Mouse (Mus musculus): Measurements from ENCODE around the gene Vwa8. TPM values are rescaled to one million over a fixed set of nuclear protein-coding genes. Genes with fewer than 3 reads are reported as not detected.
A peak's percentile ranks its signal among the peaks of the same experiment; 100 is the strongest.

The Vwa8 gene
- polyA plus RNA-seq, 1 experiment from 2014 or later, result 13.3 TPM

DNA sequence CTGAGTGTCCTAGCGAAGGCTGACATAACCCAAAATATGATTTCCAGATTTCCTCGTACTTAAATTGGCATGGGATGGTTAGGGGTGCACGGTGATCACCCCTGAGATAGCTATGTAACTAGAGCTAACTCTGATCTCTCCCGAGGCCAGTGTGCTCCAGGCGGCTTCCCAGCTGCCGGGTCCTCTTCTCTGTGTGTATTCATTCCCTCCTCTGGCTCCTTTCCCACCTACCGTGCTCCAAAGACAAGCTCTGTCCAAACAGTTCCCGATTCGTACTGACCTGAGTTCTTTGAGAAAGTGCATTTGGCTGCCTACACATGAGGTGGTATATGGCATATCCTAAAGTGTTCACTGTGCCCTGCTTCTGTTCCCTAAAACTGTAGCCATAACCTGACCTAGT is 313.8 kb downstream of the Vwa8 start:
- Histone ChIP-seq H3K9ac (ENCODE audit: low read length) (no peak overlapping the region), H3K4me3 (ENCODE audit: low read depth, low read length) (no peak overlapping the region), H3K36me3 (ENCODE audit: control insufficient read depth, insufficient read depth, low read length) (no peaks in the 10 kb centered on the region), H3K27ac (ENCODE audit: low read depth) (no peak overlapping the region), H3K9me3 (ENCODE audit: control insufficient read depth, low read length) (no peaks in the 10 kb centered on the region), H3K4me2 (ENCODE audit: low read length) (no peak overlapping the region), H3K4me1 (replicated peaks; ENCODE audit: control insufficient read depth, insufficient read depth, low read length) (peaks cover 5% of the 10 kb centered on the region; the same call in 1 of the 2 replicates), H3K27me3 (replicated peaks; ENCODE audit: control insufficient read depth, insufficient read depth, low read length) (no peaks in the 10 kb centered on the region)
- ATAC-seq (replicated peaks; ENCODE audit: low FRiP score, low TSS enrichment, low read depth) (no peak), DNase-seq (ENCODE audit: low spot score) (no peak)
- 54% methylated on average over 9 of the region's 9 CpGs for WGBS

DNA sequence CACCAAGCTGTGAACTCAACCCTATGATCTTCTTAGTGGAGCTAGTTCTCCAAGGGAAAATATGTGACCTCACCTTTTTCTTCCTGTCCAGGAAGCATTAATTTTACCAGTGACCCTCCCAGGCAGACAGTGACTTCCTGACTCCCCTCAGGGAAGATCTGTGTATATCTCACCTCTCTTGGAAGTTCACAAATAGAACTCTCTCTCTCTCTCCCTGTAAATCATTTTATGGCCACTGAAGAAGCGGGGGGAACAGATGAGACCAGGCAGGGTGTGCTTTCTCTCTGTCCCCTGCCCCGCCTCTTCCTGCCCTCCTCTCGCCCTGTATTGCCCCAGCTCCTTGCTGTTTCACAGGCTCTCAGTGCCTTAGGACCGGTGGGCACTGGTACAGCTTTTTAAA is 315.5 kb downstream of the Vwa8 start:
- no peak overlapping the region for H3K9ac ChIP-seq (ENCODE audit: low read length)
- no peak overlapping the region for H3K4me2 ChIP-seq (ENCODE audit: low read length)
- ATAC-seq (replicated peaks; ENCODE audit: low FRiP score, low TSS enrichment, low read depth) (no peak), DNase-seq (ENCODE audit: low spot score) (no peak)
- no peak overlapping the region for H3K4me3 ChIP-seq (ENCODE audit: low read depth, low read length)
- H3K27me3 ChIP-seq (replicated peaks; ENCODE audit: control insufficient read depth, insufficient read depth, low read length), result no peaks in the 10 kb centered on the region
- no peaks in the 10 kb centered on the region for H3K36me3 ChIP-seq (ENCODE audit: control insufficient read depth, insufficient read depth, low read length)
- H3K4me1 ChIP-seq (replicated peaks; ENCODE audit: control insufficient read depth, insufficient read depth, low read length), result no peaks in the 10 kb centered on the region
- no peak overlapping the region for H3K27ac ChIP-seq (ENCODE audit: low read depth)
- 51% methylated on average over 4 of the region's 4 CpGs for WGBS
- H3K9me3 ChIP-seq (ENCODE audit: control insufficient read depth, low read length), result no peaks in the 10 kb centered on the region

DNA sequence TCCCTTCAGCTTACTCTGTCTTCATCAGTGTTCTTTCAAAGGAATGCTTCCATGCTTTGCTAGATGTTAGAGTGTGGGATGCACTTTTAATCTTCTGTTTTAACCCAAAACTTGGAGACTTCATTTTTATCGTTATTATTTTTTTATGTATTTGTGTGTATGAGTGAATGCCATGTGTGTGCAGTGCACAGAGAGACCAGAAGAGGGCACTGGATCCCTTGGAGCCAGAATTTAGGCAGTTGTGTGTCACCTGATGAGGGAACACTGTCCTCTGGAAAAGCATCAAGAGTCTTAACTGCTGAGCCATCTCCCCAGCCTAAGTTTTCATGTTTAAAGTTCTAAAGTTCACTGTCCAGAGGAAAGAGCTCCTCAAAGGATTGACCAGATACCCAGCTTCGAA is 316.1 kb downstream of the Vwa8 start:
- Histone ChIP-seq H3K36me3 (ENCODE audit: control insufficient read depth, insufficient read depth, low read length) (no peaks in the 10 kb centered on the region), H3K27ac (ENCODE audit: low read depth) (no peak overlapping the region), H3K27me3 (replicated peaks; ENCODE audit: control insufficient read depth, insufficient read depth, low read length) (no peaks in the 10 kb centered on the region), H3K4me3 (ENCODE audit: low read depth, low read length) (no peak overlapping the region), H3K4me2 (ENCODE audit: low read length) (no peak overlapping the region), H3K9ac (ENCODE audit: low read length) (no peak overlapping the region), H3K9me3 (ENCODE audit: control insufficient read depth, low read length) (no peaks in the 10 kb centered on the region), H3K4me1 (replicated peaks; ENCODE audit: control insufficient read depth, insufficient read depth, low read length) (no peaks in the 10 kb centered on the region)
- ATAC-seq (replicated peaks; ENCODE audit: low FRiP score, low TSS enrichment, low read depth), result no peak
- no peak for DNase-seq (ENCODE audit: low spot score)
- 94% methylated on average over 2 of the region's 2 CpGs for WGBS

DNA sequence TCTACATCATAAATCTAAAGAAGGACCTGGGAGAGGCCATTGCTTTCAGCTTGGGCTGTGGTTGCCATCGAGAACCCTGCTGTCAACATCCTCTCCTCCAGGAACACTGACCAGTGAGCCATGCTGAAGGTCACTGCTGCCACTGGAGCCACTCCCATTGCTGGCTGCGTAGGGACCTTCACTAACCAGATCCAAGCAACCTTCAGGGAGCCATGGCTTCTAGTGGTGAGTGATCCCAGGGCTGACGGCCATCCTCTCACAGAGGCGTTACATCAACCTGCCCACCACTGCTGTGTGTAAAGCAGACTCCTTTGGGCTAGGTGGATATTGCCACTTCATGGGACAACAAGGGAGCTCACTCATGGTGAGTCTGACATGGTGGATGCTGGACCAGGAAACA is 325.7 kb downstream of the Vwa8 start:
- 94% methylated on average over 4 of the region's 4 CpGs for WGBS
- H3K4me3 ChIP-seq (ENCODE audit: low read depth, low read length), result no peak overlapping the region
- no peak overlapping the region for H3K4me2 ChIP-seq (ENCODE audit: low read length)
- peaks cover 3% of the 10 kb centered on the region; the same call in 1 of the 2 replicates for H3K9me3 ChIP-seq (ENCODE audit: control insufficient read depth, low read length)
- no peaks in the 10 kb centered on the region for H3K27me3 ChIP-seq (replicated peaks; ENCODE audit: control insufficient read depth, insufficient read depth, low read length)
- H3K36me3 ChIP-seq (ENCODE audit: control insufficient read depth, insufficient read depth, low read length), result no peaks in the 10 kb centered on the region
- no peak overlapping the region for H3K9ac ChIP-seq (ENCODE audit: low read length)
- ATAC-seq (replicated peaks; ENCODE audit: low FRiP score, low TSS enrichment, low read depth) (no peak), DNase-seq (ENCODE audit: low spot score) (no peak)
- H3K4me1 ChIP-seq (replicated peaks; ENCODE audit: control insufficient read depth, insufficient read depth, low read length), result peaks cover under 1% of the 10 kb centered on the region; the same call in 1 of the 2 replicates
- no peak overlapping the region for H3K27ac ChIP-seq (ENCODE audit: low read depth)

DNA sequence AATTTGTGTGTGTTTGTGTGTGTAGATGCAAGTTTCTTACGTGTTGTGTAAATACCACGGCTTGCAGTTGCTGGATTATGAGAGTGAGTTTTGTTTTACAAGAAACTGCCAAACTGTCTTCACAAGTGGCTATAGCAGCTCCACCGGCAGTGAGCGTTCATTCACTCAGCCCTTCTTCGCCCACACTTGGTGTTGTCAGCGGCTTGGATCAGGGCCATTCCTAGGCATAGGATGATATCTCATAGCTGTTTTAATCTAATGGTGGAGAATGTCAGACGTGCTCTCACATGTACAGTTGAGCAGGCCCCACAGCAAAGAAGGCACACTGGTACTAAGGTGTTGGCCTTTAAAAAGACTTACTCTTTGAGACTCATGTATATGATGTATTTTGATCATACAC is 328.9 kb downstream of the Vwa8 start:
- Histone ChIP-seq H3K36me3 (ENCODE audit: control insufficient read depth, insufficient read depth, low read length) (no peaks in the 10 kb centered on the region), H3K4me1 (replicated peaks; ENCODE audit: control insufficient read depth, insufficient read depth, low read length) (peaks cover 12% of the 10 kb centered on the region), H3K4me3 (ENCODE audit: low read depth, low read length) (no peak overlapping the region), H3K4me2 (ENCODE audit: low read length) (no peak overlapping the region), H3K9me3 (ENCODE audit: control insufficient read depth, low read length) (peaks cover 3% of the 10 kb centered on the region; the same call in 1 of the 2 replicates), H3K27me3 (replicated peaks; ENCODE audit: control insufficient read depth, insufficient read depth, low read length) (no peaks in the 10 kb centered on the region), H3K9ac (ENCODE audit: low read length) (no peak overlapping the region), H3K27ac (ENCODE audit: low read depth) (no peak overlapping the region)
- no peak for ATAC-seq (replicated peaks; ENCODE audit: low FRiP score, low TSS enrichment, low read depth)
- WGBS, result 84% methylated on average over 7 of the region's 7 CpGs
- DNase-seq (ENCODE audit: low spot score), result no peak

DNA sequence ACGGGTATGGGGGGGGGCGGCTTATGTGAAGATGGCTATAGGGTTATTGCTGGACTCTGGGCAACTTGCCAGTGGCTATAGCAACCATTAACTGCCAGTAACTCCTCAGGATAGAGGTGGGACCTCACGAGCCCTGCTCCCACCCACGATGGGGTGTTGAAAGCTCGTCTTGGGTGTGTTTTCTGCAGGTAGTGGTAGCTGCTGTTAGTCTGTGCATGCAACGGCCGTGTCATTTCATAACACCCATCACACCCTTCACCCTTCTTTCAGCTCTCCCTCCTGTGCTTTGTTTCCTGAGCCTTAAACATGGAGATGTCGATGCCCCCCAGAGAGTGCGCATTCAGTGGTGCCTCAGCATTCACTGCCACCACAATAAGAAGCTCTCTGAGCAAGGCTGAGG is 329.4 kb downstream of the Vwa8 start:
- no peak overlapping the region for H3K4me2 ChIP-seq (ENCODE audit: low read length)
- H3K27me3 ChIP-seq (replicated peaks; ENCODE audit: control insufficient read depth, insufficient read depth, low read length), result no peaks in the 10 kb centered on the region
- no peak overlapping the region for H3K9ac ChIP-seq (ENCODE audit: low read length)
- 87% methylated on average over 9 of the region's 9 CpGs for WGBS
- peaks cover 12% of the 10 kb centered on the region for H3K4me1 ChIP-seq (replicated peaks; ENCODE audit: control insufficient read depth, insufficient read depth, low read length)
- H3K27ac ChIP-seq (ENCODE audit: low read depth), result no peak overlapping the region
- no peak overlapping the region for H3K4me3 ChIP-seq (ENCODE audit: low read depth, low read length)
- DNase-seq (ENCODE audit: low spot score), result no peak
- peaks cover 3% of the 10 kb centered on the region; the same call in 1 of the 2 replicates for H3K9me3 ChIP-seq (ENCODE audit: control insufficient read depth, low read length)
- 0 out of 2 replicates have a peak, but pooled peaks cover 3% of the 10 kb centered on the region for H3K36me3 ChIP-seq (ENCODE audit: control insufficient read depth, insufficient read depth, low read length)
- no peak for ATAC-seq (replicated peaks; ENCODE audit: low FRiP score, low TSS enrichment, low read depth)

DNA sequence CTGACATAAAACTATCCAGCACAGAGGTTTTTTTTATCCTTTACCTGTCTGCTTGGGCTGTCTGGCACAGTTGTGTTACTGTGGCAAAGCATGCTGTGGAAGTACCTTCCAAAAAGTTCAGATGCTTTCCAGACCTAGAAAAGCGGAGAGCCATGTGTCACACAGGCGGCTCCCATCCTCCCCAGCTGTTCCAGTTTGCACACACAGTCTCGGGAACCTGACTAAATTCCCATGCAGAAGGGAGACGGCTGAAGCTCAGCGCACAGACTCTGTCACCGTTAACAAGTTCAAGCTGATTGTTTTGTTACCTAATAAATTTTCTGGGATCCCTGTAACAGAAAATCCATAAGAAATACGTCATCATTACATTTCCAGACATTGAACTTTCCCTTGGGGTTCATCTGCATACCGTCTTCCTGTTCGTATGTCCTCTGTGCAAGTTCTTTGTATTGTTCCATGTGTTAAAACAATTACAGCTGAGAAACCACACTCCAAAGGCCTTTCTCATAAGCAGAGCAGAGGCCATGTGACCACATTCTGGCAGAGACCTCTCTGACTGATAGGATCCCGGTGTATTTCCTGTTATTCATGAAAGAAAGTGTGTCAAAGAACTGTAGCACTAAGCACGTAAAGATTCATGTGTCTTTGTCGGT is 331.4 kb downstream of the Vwa8 start:
- DNase-seq (ENCODE audit: low spot score), result peak; percentile 61
- Histone ChIP-seq H3K4me2 (ENCODE audit: low read length) (no peak overlapping the region), H3K4me3 (ENCODE audit: low read depth, low read length) (no peak overlapping the region), H3K9ac (ENCODE audit: low read length) (no peak overlapping the region), H3K36me3 (ENCODE audit: control insufficient read depth, insufficient read depth, low read length) (0 out of 2 replicates have a peak, but pooled peaks cover 6% of the 10 kb centered on the region), H3K9me3 (ENCODE audit: control insufficient read depth, low read length) (peaks cover 3% of the 10 kb centered on the region; the same call in 1 of the 2 replicates), H3K4me1 (replicated peaks; ENCODE audit: control insufficient read depth, insufficient read depth, low read length) (peaks cover 12% of the 10 kb centered on the region), H3K27ac (ENCODE audit: low read depth) (peak overlapping the region; percentile 64), H3K27me3 (replicated peaks; ENCODE audit: control insufficient read depth, insufficient read depth, low read length) (no peaks in the 10 kb centered on the region)
- 29% methylated on average over 12 of the region's 12 CpGs for WGBS
- peak; percentile 48; the same call in 1 of the 2 replicates for ATAC-seq (replicated peaks; ENCODE audit: low FRiP score, low TSS enrichment, low read depth)

DNA sequence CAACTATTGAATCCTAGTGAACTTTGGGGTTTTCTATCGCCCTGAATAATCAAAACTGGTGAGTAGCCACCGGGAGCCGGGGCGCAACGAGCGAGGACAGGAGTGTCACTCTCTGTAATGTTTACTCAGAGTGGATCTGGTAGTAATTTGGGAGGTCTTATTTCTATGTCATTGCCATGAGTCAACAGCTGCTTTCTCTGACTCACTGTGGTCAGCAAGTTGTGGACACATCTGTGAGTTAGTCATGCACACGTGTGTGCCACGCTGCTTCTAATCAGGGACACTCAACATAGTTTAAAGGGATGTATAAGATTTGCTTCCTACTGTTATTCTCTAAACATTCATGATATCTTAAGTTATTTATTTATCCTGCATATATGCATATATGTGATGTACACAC is 332.9 kb downstream of the Vwa8 start:
- Histone ChIP-seq H3K4me1 (replicated peaks; ENCODE audit: control insufficient read depth, insufficient read depth, low read length) (peaks cover 12% of the 10 kb centered on the region), H3K4me3 (ENCODE audit: low read depth, low read length) (no peak overlapping the region), H3K27me3 (replicated peaks; ENCODE audit: control insufficient read depth, insufficient read depth, low read length) (no peaks in the 10 kb centered on the region), H3K4me2 (ENCODE audit: low read length) (no peak overlapping the region), H3K9ac (ENCODE audit: low read length) (no peak overlapping the region), H3K36me3 (ENCODE audit: control insufficient read depth, insufficient read depth, low read length) (0 out of 2 replicates have a peak, but pooled peaks cover 6% of the 10 kb centered on the region), H3K9me3 (ENCODE audit: control insufficient read depth, low read length) (0 out of 2 replicates have a peak, but pooled peaks cover 4% of the 10 kb centered on the region), H3K27ac (ENCODE audit: low read depth) (no peak overlapping the region)
- 88% methylated on average over 8 of the region's 8 CpGs for WGBS
- DNase-seq (ENCODE audit: low spot score) (no peak), ATAC-seq (replicated peaks; ENCODE audit: low FRiP score, low TSS enrichment, low read depth) (no peak)

DNA sequence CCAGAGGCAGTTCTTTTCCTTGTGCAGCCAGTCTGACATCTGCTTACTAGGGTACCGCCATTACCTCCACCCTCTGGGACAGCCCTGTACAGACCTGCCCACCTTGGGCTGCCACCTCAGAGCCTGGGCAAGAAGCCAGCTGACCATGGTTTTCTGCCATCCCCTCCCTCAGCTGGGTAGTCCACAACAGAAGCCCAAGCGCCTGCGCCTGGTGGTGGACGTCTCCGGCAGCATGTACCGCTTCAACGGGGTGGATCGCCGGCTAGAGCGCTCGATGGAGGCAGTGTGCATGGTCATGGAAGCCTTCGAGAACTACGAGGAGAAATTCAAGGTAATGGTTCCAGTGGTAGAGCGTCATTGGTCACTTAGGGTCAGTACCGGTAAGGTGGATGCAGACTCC is 333.9 kb downstream of the Vwa8 start:
- Histone ChIP-seq H3K4me3 (ENCODE audit: low read depth, low read length) (no peak overlapping the region), H3K4me1 (replicated peaks; ENCODE audit: control insufficient read depth, insufficient read depth, low read length) (peaks cover 12% of the 10 kb centered on the region), H3K27ac (ENCODE audit: low read depth) (no peak overlapping the region), H3K9me3 (ENCODE audit: control insufficient read depth, low read length) (0 out of 2 replicates have a peak, but pooled peaks cover 6% of the 10 kb centered on the region), H3K4me2 (ENCODE audit: low read length) (no peak overlapping the region), H3K27me3 (replicated peaks; ENCODE audit: control insufficient read depth, insufficient read depth, low read length) (no peaks in the 10 kb centered on the region), H3K9ac (ENCODE audit: low read length) (no peak overlapping the region), H3K36me3 (ENCODE audit: control insufficient read depth, insufficient read depth, low read length) (0 out of 2 replicates have a peak, but pooled peaks cover 6% of the 10 kb centered on the region)
- no peak for ATAC-seq (replicated peaks; ENCODE audit: low FRiP score, low TSS enrichment, low read depth)
- 95% methylated on average over 15 of the region's 15 CpGs for WGBS
- no peak for DNase-seq (ENCODE audit: low spot score)

All from intestine, embryonic 14.5 days (tissue).